Mouse (Mus musculus) CD8-positive naive resting alpha-beta T cell, adult 2 months (primary cell): ENCODE measurements around the gene Man1c1.
A peak's percentile ranks its signal among the peaks of the same experiment; 100 is the strongest.

ENCODE experiments used
- DNase-seq, 2 experiments: peaks; one replicate each; pipeline ENCODE4 v3.0.0; 2022; ENCODE audit warnings: low read depth in 2 of 2, low spot score in 2 of 2

The Man1c1 gene

DNA sequence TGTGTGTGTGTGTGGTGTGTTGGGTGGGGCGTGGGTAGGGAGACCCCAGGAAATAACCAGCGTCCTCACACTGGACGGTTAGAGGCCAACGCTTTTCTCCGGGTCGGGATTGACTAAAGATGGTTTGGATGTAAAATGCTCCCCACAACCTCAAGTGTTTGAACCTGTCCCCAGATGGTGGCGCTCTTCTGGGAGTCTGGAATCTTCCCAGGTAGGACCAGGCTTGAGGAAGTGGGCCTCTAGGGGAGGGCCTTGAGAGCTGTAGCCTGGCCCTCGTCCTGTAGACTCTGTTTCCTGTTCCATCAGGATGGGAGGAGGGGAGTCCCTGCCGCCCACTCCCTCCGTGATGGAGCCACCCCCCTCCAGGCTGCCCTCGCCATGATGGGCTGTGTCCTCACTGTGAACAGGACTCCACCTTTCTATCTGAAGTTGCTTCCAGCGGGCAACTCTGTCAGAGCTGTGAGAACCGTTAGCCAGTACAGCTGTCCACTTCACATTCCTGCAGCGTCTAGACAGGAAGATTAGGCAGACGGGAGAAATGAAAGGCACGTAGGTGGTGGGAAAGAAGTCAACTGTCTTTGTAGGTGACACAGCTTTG lies 91.9 kb downstream of the Man1c1 start:
- DNase-seq = no peak

DNA sequence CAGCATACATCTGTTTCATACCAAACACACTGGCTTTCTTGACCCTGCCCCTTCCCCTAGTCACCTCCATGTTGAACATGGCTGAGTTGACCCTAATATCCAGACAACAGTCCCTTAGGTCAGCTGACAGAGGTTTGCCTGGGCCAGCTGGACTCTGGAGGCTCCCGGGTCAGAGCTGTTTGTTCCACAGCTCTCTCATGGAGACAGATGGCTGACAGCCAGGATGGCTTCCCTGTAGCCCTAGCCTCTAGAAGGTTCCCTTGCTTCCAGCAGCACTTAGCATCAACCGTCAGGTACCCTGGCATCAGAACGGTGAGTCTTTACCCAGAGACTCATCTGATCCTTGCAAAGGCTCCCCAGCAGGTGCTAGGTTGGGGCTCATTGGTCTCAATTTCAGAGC lies 93.5 kb downstream of the Man1c1 start:
- no peak for DNase-seq

DNA sequence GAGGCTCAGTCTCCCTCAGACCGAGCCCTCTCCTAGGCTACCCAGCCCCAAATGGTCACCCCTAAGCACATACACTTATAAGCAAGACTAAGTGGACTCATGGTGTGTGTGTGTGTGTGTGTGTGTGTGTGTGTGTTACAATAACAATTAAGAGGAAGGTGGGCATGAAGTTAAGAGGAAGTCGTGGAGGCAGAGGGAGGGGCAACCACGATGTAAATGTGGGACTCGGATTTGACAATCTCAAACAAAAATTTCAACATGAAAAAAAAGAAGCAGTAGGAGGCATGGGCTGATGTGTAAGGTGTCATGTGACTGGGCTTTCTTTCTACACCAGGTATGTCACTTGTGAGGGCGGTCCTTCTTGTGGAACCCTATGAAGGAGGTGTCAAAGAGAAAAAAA lies 96.4 kb downstream of the Man1c1 start:
- no peak for DNase-seq

DNA sequence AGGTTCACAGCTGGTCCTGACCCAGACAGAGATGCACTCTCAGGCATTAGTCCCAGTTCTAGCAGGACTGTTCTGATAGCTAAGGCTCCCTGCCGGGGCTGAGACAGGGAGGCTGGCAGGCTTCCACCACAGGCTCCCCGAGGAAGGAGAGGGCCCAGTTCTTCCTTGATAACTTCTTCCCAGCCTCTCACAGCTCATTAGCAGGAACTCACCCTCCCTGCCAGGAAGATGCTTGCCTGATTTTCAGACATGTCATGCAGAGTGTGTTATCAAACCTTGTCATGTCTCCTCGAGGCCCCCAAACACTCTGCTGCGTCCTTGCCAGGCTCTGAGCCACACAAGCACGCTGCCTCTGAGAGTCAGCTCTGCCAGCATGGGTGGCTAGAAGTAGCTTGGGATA lies 98.0 kb downstream of the Man1c1 start:
- no peak for DNase-seq

DNA sequence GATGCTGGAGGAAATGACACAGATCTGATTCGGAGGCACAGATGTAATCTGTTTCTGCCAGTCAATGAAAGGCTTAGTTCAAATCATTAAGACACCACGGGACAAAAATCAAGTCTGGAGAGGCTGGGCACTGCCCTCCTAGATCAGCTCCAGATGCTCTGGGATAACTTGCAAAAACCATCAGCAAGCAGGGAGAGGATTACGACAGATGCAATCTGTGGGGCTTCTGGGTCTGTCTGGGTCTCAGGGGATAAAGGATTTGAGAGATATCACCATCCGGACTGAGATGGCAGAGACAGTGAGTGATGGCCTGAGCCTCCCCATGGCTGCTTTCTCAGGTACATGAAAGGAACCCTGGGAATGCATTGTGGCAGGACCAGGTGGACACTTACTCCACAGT lies 99.6 kb downstream of the Man1c1 start:
- no peak for DNase-seq

DNA sequence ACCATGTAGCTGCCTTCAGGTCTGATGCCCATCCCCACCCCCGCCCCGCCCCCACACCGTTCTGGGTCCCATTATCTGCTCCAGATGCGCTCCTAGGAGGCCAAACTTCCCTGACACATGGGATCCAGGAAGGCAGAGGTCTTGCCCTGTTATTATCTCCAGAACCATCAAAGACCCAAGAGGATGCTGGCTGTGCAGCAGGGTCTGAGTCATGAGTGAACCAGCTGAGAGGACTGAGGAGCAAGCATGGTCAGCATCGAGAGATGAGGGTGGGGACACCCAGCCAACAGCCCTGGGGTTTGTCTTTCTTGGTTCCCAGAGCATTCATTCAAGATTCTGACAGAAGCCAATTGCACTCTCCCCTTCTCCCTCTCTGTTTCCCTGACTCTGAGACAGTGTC lies 100.5 kb downstream of the Man1c1 start:
- no peak for DNase-seq

DNA sequence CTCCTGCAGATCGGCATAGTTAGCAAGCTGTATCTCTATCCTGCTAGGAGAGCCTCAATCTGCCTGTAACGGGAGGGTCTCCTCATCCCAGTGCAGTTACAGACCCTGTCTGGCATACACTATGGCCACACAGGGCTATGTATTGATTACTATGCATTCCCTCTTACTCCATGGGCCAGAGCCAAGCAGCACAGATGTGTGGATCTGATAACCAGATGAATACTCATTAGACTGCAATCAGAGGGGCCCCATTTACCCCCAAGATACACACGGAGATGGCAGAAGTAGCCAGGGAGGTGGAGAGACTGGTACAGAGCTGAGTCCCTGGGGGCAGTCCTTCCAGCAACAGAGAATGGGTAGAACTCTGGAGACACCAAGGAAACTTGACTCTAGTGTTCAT lies 101.5 kb downstream of the Man1c1 start:
- DNase-seq = no peak

DNA sequence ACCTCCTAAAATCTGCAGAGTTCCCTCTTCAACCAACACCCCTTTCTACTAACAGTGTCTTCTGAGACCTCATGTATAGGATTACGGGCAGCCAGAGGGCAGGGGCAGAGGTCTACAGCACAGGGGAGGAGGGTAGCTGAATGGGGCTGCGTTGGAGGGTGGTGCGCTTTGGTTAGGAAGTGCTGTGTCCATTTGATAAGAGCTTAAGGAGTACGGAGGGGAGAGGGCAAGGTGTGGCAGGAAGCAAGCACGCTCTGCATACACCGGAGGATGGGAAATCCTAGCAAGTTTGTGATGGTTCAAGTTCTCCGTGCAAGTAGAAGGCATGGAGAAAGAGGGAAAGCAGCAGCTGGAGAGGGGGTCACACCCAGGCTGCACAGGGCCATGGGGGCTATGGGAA lies 102.1 kb downstream of the Man1c1 start:
- no peak for DNase-seq

DNA sequence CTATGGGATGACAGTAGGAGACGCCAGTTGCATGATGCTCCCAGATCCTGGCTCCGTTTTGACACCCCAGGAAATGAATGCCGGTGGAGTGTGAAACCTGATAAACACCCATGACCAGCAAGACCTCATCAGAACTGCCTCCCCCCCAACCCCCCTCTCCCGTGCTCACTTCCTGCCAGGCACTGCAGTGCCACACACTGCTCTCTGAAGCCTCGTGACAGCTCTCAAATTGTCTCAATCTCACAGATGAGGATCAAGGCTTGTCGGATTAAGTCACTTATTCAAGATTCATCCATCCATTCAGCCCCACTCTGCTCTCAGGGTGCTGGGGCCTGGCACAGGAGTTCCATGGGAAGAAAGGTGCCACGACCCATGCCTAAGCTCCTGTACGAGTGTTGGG lies 102.7 kb downstream of the Man1c1 start:
- peak; percentile 40 to 64 for DNase-seq

DNA sequence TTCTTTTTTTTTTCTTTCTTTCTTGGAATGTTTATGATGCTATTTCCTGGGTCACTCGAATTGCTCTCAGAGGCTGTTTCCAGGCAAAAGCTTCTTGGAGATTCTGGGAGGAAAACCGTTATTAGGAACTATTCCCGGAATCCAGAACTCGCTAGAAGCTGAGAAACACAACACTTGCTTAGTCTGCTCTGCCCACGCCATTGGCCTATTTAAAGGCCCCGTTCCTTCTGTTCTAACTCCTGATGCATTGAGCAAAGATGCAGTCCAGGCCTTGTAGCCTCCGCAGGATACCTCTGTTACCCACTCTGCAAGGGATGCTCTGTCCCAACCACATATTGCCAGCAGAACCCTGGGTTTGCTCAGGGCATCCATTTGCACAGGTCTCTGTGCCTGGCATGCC lies 103.3 kb downstream of the Man1c1 start:
- DNase-seq = no peak

DNA sequence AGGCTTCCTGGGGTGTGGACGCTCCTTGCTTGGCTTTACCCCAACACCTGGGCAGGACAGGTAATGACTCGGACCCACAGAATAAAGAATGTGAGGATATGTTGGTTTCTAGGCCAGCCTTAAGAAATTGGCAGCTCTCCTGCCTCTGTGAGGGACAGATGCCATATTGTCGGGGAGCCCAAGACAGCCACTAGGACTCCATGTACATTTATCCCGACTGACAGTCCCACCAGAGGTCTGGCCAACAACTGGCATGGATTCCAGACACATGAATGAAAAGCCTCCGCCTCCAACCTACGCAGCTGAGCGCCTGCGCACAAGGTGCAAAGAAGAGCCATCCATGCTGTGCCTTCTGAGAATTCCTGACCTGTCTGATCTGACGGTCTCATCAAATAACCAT lies 104.0 kb downstream of the Man1c1 start:
- DNase-seq = no peak

DNA sequence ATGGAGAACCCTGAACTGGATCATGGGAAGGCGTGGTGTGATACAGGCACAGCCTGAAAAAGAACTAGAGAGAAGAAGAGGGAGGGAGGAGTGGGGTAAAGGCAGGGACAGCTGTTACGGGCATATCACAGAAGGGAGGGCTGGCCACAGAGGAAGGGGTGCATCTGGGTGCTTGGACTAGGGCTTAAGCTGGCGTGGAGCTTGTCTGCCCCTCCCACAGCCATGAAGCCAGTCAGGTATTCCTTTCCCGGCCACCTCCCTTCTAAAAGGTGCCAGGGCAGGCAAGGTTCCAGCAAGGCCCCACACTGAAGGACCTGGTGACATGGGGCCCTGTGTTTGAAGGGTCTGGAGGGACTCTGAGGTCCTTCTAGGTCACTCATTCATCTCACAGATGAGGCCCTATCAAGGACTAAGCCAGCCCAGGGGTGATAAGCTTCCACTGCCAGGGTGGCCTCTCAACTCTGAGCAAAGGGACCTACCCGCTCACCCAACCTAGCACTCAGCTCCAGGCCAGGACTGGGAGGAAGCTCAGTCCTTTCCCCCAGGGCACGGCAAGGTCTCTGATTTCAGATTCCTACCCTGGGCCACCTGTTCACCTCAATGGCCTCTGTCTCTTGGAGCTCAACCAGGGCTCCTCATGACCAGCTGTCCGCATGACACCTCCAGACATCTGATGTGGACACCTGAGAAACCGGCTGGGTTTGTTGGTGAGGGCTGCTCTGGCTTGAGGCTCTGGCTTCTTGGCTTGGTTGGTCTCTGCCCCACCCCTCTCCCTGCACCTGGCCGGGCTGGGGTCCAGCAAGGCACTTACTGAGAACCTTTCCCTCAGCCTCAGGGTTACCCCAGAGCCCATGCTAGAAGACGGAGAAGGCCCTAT lies 107.0 kb downstream of the Man1c1 start:
- no peak for DNase-seq

DNA sequence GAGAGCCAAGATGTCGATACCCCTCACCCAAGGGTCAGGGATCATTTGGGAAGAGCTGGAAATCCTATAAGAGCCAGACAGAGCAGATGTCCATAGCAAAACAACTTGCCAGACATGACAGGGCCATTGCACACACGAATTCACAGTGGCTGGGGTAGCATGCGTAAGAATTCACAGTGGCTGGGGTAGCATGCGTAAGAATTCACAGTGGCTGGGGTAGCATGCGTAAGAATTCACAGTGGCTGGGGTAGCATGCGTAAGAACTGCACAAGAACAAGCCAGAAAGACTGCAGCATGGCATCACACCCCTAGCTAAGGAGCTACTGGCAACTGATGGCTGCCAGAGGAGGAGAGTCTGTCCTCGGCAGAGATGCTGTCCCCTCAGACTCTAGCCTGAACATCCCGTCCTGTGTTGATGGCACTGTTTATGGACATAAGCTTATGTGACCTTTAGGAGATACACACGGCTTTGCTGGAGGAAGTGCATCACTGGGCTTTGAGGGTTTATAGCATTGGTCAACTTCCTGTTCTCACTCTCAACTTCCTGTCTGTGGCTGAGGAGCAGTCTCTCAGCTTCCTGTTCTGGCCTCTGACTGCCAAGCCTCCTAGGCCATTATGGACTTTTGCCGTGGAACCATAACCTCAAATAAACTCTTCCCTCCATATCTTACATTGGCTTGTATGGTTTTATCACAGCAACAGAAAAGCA lies 109.2 kb downstream of the Man1c1 start:
- no peak for DNase-seq

DNA sequence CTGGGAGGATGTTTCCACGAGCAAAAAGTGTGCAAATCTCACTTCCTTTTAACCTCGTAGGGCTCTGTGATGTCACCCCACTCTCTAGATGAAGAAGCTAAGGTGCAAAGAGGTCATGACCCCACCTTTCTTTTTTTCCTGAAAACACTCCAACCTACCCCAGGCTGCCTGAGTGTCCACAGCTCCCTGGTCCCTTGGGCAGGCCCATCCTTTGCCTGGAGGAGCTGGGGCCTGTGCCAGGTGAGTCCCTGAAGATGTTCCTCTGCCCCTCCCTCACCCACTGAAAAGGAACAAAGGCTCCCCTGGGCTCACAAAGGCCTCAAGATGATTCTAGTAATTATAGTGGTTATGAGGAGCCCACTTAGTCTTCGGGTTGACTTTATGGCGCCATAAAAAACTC lies 111.6 kb downstream of the Man1c1 start:
- DNase-seq = no peak

DNA sequence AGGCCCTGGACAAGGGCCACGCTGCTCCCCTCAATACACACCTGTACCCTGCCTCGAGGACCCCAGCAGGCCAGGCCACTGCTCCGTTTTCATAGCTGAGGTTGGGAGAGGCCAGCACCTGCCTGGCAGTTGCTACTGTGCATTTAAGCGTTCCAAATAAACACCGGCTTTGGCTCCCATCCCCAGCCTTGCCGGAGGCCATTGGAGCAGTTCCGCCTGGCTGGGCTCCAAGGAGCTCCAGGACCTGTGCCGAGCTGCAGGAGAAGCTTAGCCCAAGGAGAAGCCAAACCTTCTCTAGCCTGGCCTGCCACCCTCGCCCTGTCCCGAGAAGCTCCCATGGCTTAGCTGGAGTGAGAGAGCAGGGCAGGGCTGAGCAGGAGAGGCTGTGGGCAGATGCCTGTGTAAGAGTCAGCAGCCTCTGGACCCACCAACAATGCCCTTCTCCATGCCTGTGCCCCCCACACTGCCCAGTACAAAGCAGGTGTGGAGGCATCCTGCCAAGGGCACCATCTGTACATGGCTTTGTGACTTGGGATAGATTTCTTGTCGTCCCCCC lies 112.5 kb downstream of the Man1c1 start:
- DNase-seq = no peak

DNA sequence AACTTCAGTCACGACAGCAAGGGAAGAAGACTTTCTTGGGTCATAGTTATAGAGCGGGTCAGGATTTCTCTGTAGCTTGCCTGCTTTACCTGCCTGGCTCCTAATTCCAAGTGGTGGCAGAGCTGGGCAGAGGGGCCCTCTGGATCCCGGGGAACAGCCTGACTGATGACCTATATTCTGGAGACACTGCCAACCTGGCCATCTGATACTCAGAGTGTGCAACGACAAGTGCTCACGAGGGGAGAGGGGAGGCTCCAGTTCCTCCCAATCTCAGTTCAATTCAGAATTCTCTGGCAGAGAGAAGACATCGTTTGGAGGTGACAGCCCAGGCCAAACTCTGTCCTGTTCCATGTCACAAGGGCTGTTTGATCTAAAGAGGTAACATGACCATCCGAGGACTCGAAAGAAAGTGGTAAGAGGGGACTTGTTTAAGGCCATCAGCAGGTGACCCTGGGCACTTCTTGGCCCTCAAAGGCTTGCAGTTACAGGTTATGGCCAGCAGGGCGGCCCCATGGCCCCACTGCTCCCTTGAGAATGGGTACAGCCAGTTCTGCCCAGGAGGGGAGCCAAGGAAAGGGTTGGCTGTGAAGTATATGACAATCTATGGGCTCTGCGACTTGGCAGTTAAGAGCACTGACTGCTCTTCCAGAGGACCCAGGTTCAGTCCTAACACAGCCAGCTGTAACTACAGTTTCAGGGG lies 113.7 kb downstream of the Man1c1 start:
- peak; percentile 12 to 25 for DNase-seq

DNA sequence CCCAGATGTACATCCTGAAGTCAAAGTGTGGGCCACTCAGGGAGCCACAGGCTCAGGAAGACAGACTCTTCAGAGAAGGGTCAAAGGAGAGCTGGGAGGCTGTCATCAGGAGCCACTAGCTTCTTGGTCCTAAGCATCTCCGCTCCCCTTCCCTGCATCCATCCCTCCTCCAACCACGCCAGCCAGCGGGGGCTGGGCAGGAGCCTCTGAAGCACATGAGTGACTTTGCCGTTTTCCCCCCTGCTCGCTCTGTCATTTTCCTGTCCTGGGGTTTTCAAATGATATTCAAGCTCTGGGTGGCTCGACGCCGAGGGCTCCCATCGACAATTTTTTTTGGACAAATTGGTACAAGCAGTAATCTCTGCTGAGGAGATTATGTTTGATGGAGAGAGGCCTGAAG lies 114.3 kb downstream of the Man1c1 start:
- DNase-seq = no peak

DNA sequence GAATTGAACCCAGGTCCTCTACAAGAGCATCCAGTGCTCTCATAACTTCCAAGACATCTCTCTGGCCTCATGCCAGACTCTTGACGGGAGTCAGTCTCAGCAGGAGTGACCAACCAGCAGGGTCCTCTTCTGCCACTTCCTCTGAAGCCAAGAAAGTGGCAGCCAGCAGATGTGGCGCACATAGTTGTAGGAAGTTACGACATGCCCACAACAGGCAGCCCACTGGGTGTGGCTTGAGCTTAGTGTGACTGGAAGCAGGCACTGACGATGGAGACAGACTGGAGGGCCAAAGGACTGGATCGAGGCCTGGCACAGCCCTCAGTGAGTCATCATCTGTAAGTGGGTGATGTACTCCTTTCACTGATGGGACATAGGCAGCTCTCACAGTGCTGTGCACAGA lies 115.1 kb downstream of the Man1c1 start:
- no peak for DNase-seq

DNA sequence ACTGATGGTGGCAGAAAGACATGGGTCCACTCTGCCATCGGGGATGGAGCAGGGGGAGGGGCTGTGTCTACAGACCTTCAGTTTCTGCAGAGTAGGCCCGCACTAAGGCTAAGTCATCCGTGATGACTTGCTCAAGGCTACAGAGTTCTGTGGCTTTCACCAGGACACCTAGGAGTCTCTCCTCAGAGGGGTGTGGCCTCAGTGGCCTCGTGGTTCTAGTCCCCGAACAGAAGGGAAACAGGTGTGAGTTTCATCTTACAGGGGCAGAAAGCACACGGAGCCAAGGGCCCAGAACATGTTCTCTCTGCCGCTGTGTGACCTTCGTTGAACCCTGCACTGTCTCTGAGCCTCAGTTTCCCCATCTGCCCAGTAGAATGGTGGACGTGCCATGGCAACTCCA lies 115.8 kb downstream of the Man1c1 start:
- no peak for DNase-seq

DNA sequence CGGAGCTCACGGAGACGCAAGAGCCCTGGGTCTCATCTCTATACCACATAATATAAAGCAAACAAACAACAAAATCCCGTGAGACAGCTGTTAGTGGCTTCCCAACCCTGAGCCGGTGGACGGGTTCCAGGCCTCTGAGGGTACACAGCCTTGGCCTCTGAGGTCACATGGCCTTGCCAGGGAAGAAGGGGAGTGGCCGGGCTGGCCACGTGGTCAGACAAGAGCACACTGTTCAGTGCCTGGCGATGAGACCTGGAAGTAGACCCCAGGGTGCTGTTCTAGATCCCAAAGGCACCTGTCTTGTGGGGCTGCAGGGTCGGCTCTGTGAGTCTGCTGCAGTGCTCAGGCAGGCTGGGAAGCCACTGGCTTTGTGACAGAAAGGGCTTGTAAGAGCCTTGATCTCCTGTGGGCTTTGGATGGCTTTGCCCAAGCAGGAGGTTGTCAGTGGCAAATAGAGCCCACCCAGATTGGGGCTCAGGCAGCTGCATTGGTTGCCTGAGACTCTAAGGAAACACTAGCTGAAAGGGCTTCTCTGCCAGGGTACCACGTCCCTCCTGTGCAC lies 116.4 kb downstream of the Man1c1 start:
- DNase-seq = no peak

DNA sequence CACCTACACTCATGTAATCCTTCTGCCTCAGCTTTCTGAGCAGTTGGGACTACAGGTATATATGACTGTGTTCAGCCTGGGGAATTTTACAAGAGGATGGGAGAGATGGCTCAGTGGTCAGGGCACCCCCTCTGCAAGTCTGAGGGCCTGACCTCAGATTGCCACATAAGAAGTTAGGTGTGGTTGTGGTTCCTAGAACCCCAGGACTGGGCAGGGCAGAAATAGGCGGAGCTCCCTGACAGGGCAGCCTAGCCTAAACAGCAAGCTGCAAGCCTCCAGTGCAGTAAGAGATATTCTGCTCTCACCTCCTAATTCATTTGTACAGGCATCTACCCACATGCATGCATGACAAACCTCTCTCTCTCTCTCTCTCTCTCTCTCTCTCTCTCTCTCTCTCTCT lies 117.5 kb downstream of the Man1c1 start:
- DNase-seq = no peak
